Mouse (Mus musculus) G1E (cell line): ENCODE results near the gene Tep1. TPM values are rescaled to one million over a fixed set of nuclear protein-coding genes. Genes with fewer than 3 reads are reported as not detected.

ENCODE experiments used
- ATAC-seq: 2 replicates; pipeline ENCODE4 v1.8.0; 2016; ENCODE audit warnings: mild to moderate bottlenecking; ENCODE audit not compliant: insufficient number of reproducible peaks, poor library complexity, low FRiP score, severe bottlenecking; ENCODE audit errors: extremely low read depth
- DNase-seq: peaks from one replicate; pipeline ENCODE4 v3.0.0; 2012; ENCODE audit warnings: low spot score
- H3K27me3 ChIP-seq: 2 replicates; pipeline ENCODE4 v1.6.1; 2012; ENCODE audit warnings: mild to moderate bottlenecking, low read length, inconsistent platforms; ENCODE audit not compliant: insufficient read depth
- H3K36me3 ChIP-seq: replicated peaks from 2 replicates; pipeline ENCODE3; 2012; ENCODE audit warnings: mild to moderate bottlenecking, inconsistent platforms
- H3K4me1 ChIP-seq: 2 replicates; pipeline ENCODE4 v1.6.1; 2012; ENCODE audit warnings: low read depth, low read length, inconsistent platforms, mixed read lengths; ENCODE audit not compliant: insufficient read depth
- H3K4me3 ChIP-seq: 2 replicates; pipeline ENCODE4 v1.5.1; 2012; ENCODE audit warnings: low read depth, mild to moderate bottlenecking, inconsistent platforms, low read length, moderate library complexity, mixed read lengths
- H3K9me3 ChIP-seq: replicated peaks from 2 replicates; pipeline ENCODE4 v1.6.1; 2012; ENCODE audit warnings: inconsistent platforms
- CTCF ChIP-seq: IDR thresholded peaks from 2 replicates; pipeline ENCODE4 v1.5.1; 2012; ENCODE audit warnings: low read depth, low read length, inconsistent platforms, mixed read lengths
- GATA1 ChIP-seq: IDR thresholded peaks from 2 replicates; pipeline ENCODE4 v1.6.1; 2012; ENCODE audit warnings: borderline replicate concordance, low read length, inconsistent platforms, mixed read lengths
- GATA2 ChIP-seq: IDR thresholded peaks from 2 replicates; pipeline ENCODE4 v1.6.1; 2012; ENCODE audit warnings: low read depth, low read length, inconsistent platforms, borderline replicate concordance
- POLR2AphosphoS5 ChIP-seq: IDR thresholded peaks from 2 replicates; pipeline ENCODE4 v1.6.1; 2012; ENCODE audit warnings: low read depth, low read length, inconsistent platforms; ENCODE audit not compliant: insufficient replicate concordance
- TAL1 ChIP-seq: conservative IDR thresholded peaks from 2 replicates; pipeline ENCODE4 v1.6.1; 2012; ENCODE audit warnings: low read depth, low read length, inconsistent platforms, mixed read lengths
- polyA plus RNA-seq: library from polyadenylated mRNA; stranded (reverse); fragments of >175 nt; gene quantifications from 2 replicates; pipeline ENCODE4 v1.2.3, GENCODE M21; 2012
- total RNA-seq, 2 experiments: library from RNA; stranded (forward) in 1 of 2; stranded (reverse) in 1 of 2; fragments of 200-1000 nt in 1 of 2; fragments of >200 nt in 1 of 2; fragmentation: Nextera tagmentation in 1 of 2; gene quantifications; 2 replicates each; pipeline ENCODE4 v1.2.3; 2014 to 2017

The Tep1 gene
- total and polyA plus RNA-seq, 3 experiments, result 3.3 to 29.1 (median 17.0) TPM

DNA sequence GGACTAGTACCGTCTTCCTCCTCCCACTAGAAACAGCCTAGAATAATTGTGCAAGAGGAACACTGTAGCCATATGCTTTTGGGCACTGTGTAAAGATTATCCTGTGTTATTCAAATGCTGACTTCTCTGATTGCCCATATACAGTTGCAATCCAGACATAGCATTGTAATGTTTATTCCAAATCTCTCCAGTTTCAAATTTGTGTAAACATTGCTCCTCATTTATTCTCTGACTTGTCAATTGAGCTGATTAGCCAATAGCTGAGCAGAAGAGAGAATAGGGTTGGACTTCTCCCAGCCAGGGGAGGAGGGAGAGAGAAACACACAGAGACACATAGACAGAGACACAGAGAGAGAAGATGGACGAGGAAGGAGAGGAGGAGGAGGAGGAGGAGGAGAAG lies 35.9 kb downstream of the Tep1 start:
- peaks cover 85% of the 10 kb centered on the region for H3K36me3 ChIP-seq
- no peak for TF ChIP-seq GATA1
- TF ChIP-seq CTCF, result no peak
- TF ChIP-seq POLR2AphosphoS5, result no peak
- TF ChIP-seq TAL1, result no peak
- no peak for ATAC-seq
- H3K4me3 ChIP-seq, result no peak overlapping the region
- DNase-seq, result no peak
- H3K27me3 ChIP-seq, result no peaks in the 10 kb centered on the region
- peaks cover 10% of the 10 kb centered on the region for H3K4me1 ChIP-seq
- H3K9me3 ChIP-seq, result no peaks in the 10 kb centered on the region

- Histone ChIP-seq H3K36me3 (peaks cover 85% of the 10 kb centered on the region), H3K4me3 (no peak overlapping the region), H3K9me3 (no peaks in the 10 kb centered on the region), H3K27me3 (no peaks in the 10 kb centered on the region), H3K4me1 (peaks cover 11% of the 10 kb centered on the region)
- DNase-seq (no peak), ATAC-seq (no peak)
- no peak for TF ChIP-seq TAL1
- TF ChIP-seq POLR2AphosphoS5, result no peak
- no peak for TF ChIP-seq CTCF
- TF ChIP-seq GATA1, result no peak
- TF ChIP-seq GATA2, result no peak
These were observed 36.4 kb downstream of the Tep1 start for GRCm38 (mm10) chr14:50833964-50834363.

DNA sequence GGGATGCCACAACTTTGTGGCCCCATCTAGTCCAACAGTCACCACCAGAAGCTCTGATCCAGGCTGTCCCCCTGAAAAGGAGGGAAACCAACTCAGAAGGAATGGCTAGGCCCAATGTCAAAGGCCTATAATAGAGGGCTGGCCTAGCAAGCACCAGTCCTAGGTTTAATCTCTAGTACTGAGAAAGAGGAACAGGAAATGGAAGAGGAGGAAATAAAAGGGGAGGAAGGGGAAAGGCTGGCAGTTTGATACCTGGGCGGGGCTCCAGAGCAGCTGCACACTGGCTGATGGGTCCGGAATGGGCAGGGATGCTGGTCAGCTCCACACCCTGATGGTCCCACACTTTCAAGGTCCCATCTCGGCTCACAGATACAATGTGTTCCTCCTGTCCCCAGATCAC lies 40.5 kb downstream of the Tep1 start:
- DNase-seq, result peak; percentile 22
- H3K9me3 ChIP-seq, result no peaks in the 10 kb centered on the region
- peaks cover 11% of the 10 kb centered on the region for H3K4me1 ChIP-seq
- TF ChIP-seq POLR2AphosphoS5 (no peak), GATA1 (no peak), CTCF (no peak), GATA2 (no peak), TAL1 (no peak)
- no peaks in the 10 kb centered on the region for H3K27me3 ChIP-seq
- H3K36me3 ChIP-seq, result peaks cover 80% of the 10 kb centered on the region
- peak; percentile 63 for ATAC-seq
- peak overlapping the region; percentile 39 for H3K4me3 ChIP-seq

DNA sequence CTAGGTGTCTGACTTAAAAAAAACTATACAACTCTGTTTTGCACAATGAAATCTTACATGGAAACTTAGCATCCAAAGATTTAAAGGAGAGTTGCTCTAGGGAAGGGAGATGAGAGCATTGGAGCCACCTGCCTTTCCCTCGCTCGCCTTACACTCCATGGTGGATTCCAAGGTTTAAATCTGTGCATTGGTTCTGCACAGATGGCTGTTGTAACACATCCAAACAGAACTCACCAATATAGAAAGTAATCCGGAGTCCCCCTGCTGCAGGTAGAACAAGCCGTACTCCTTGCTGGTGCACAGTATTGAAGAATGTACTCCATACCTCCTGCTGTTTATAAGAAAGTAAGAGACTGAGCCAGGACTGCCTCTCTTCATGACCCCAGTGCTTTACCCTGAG lies 43.8 kb downstream of the Tep1 start:
- DNase-seq (no peak), ATAC-seq (no peak)
- Histone ChIP-seq H3K4me3 (no peak overlapping the region), H3K27me3 (no peaks in the 10 kb centered on the region), H3K36me3 (peaks cover 84% of the 10 kb centered on the region), H3K4me1 (peaks cover 17% of the 10 kb centered on the region), H3K9me3 (no peaks in the 10 kb centered on the region)
- no peak for TF ChIP-seq GATA1
- TF ChIP-seq GATA2, result no peak
- no peak for TF ChIP-seq POLR2AphosphoS5
- TF ChIP-seq TAL1, result no peak
- TF ChIP-seq CTCF, result no peak

- ATAC-seq (no peak), DNase-seq (no peak)
- Histone ChIP-seq H3K36me3 (peaks cover 85% of the 10 kb centered on the region), H3K4me1 (peaks cover 6% of the 10 kb centered on the region), H3K4me3 (no peak overlapping the region), H3K27me3 (no peaks in the 10 kb centered on the region), H3K9me3 (no peaks in the 10 kb centered on the region)
- TF ChIP-seq CTCF, result no peak
These were observed 46.1 kb downstream of the Tep1 start for GRCm38 (mm10) chr14:50824219-50824618.

DNA sequence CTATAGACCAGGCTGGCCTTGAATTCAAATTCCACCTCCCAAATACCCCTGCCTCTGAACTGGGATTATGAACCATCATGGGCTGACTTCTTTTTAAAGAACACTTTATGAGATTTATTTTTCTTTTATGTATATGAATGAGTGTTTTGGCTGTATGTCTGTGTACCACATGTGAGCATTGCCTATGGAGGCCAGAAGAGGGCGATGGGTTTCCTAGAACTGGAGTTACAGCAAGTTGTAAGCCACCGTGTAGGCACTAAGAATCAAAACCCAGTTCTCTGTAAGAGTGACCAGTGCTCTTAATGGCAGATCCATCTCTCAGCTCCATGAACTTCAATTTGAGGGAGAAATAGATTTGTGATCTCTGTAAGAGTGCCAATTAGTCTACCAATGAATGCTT lies 47.1 kb downstream of the Tep1 start:
- Histone ChIP-seq H3K9me3 (no peaks in the 10 kb centered on the region), H3K4me1 (peaks cover 6% of the 10 kb centered on the region), H3K4me3 (no peak overlapping the region), H3K27me3 (no peaks in the 10 kb centered on the region), H3K36me3 (peaks cover 84% of the 10 kb centered on the region)
- DNase-seq, result no peak
- no peak for TF ChIP-seq GATA2
- no peak for TF ChIP-seq TAL1
- no peak for TF ChIP-seq CTCF
- no peak for TF ChIP-seq POLR2AphosphoS5
- no peak for TF ChIP-seq GATA1
- ATAC-seq, result peak; percentile 34; the same call in 1 of the 2 replicates

DNA sequence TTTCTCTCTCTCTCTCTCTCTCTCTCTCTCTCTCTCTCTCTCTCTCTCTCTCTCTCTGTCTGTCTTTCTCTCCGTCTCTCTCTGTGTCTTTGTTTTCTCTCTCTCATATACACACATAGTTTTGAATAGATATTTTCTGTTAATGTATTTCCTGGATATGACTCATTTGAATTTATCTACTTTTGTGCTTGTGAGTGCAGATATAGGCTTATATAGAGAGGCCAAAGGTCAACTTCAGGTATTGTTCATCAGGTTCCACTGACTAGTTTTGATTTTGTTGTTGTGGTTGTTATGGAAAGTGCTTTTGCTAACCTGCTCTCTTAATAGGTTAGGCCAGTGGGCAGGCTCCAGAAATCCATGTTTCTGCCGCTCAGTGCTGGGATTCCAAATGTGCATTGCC lies 57.3 kb downstream of the Tep1 start:
- Histone ChIP-seq H3K36me3 (peaks cover 80% of the 10 kb centered on the region), H3K4me3 (no peak overlapping the region), H3K9me3 (no peaks in the 10 kb centered on the region), H3K4me1 (peaks cover 6% of the 10 kb centered on the region; the same call in 1 of the 2 replicates), H3K27me3 (no peaks in the 10 kb centered on the region)
- ATAC-seq (no peak), DNase-seq (no peak)
- TF ChIP-seq TAL1 (no peak), GATA1 (no peak)
